Comparison of ENCODE assay signal across 7 mouse cellular contexts in the genomic region with DNA sequence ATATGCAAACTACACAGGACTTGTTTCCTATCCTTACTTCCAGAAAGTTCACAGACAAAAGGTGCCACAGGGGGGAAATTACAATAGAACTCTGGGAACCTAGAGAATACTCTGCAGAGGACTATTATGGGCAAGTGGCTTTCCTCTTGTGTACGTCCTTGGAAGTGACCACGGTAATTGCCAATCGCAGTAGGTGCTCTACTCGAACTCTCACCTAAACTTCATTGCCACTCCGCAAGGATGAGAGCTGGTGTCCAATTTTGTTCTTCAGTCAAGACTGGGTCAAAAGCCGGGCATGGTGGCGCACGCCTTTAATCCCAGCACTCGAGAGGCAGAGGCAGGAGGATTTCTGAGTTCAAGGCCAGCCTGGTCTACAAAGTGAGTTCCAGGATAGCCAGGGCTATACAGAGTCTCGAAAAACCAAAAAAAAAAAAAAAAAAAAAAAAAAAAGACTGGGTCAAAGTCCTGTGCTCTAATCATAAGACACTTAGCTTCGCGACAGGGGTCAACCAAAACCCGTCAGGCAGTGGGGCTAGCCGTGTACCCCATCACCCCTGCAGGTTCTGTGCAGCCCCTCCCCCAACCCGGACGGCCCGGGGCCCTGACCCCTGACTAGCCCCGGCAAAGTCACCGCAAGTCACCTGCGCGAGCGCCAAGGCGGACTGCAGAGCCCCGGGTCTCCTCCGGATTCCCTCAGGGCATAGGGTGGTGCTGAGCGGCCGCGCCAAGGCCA. TPM values are rescaled to one million over a fixed set of nuclear protein-coding genes. Genes with fewer than 3 reads are reported as not detected.
A peak's percentile ranks its signal among the peaks of the same experiment; 100 is the strongest.
DNase-seq lines count a peak whose midpoint lies in the region; ATAC-seq and TF ChIP-seq lines count a peak whose summit lies in the region.
"Not testable (repeated sequence)": the region's sequence is repeated elsewhere in the genome, so short reads cannot be mapped to it uniquely, and the experiment has no call there.

No protein-coding gene starts in this region.

- peak; percentile 48; the same call in 1 of the 2 replicates for ATAC-seq in forebrain, embryonic 16.5 days
- peak; percentile 79 for ATAC-seq in hindbrain, embryonic 16.5 days
- ATAC-seq in limb, embryonic 14.5 days (ENCODE audit: low FRiP score, low read depth), result peak; percentile 68

- H3K4me3 ChIP-seq in forebrain, embryonic 16.5 days (replicated peaks; ENCODE audit: low read length), result peak overlapping the region; percentile 75
- H3K4me3 ChIP-seq in hindbrain, embryonic 16.5 days (ENCODE audit: low read length), result peak overlapping the region; percentile 52
- H3K4me3 ChIP-seq in limb, embryonic 14.5 days (replicated peaks; ENCODE audit: low read length), result peak overlapping the region; percentile 66
- H3K4me3 ChIP-seq in megakaryocyte, embryonic 14.5 days (replicated peaks), result peak overlapping the region; percentile 95
- peak overlapping the region; percentile 73 for H3K4me3 ChIP-seq in olfactory bulb, adult 2 months (ENCODE audit: insufficient read depth, low read depth, low read length)

- WGBS in forebrain, embryonic 16.5 days, result 5% methylated on average over 25 of the region's 28 CpGs
- WGBS in hindbrain, embryonic 16.5 days, result 8% methylated on average over 24 of the region's 28 CpGs
- WGBS in limb, embryonic 14.5 days, result 6% methylated on average over 21 of the region's 28 CpGs
- WGBS in olfactory bulb, adult 2 months, result 5% methylated on average over 28 of the region's 28 CpGs

- TF ChIP-seq CTCF in olfactory bulb, adult 2 months (IDR thresholded peaks at IDR 0.05; ENCODE audit: insufficient read depth, low read depth, low read length), result not testable (repeated sequence)

- not testable (repeated sequence) for H3K36me3 ChIP-seq in forebrain, embryonic 16.5 days (ENCODE audit: control insufficient read depth, insufficient read depth); hindbrain, embryonic 16.5 days (ENCODE audit: control insufficient read depth, insufficient read depth, low read length)
- peaks cover 19% of the 10 kb centered on the region for H3K36me3 ChIP-seq in limb, embryonic 14.5 days (ENCODE audit: control insufficient read depth, insufficient read depth, low read length)
- H3K36me3 ChIP-seq in megakaryocyte, embryonic 14.5 days (replicated peaks; ENCODE audit: low read length), result peaks cover 28% of the 10 kb centered on the region

- H3K4me1 ChIP-seq in forebrain, embryonic 16.5 days (replicated peaks; ENCODE audit: control insufficient read depth, insufficient read depth, low read length); limb, embryonic 14.5 days (ENCODE audit: control insufficient read depth, insufficient read depth, low read length); olfactory bulb, adult 2 months (ENCODE audit: control insufficient read depth, insufficient read depth, low read length): not testable (repeated sequence)
- peaks cover 14% of the 10 kb centered on the region for H3K4me1 ChIP-seq in hindbrain, embryonic 16.5 days (ENCODE audit: control insufficient read depth, insufficient read depth, low read depth, low read length)
- peaks cover 43% of the 10 kb centered on the region for H3K4me1 ChIP-seq in megakaryocyte, embryonic 14.5 days

- peak overlapping the region; percentile 83 for H3K4me2 ChIP-seq in forebrain, embryonic 16.5 days (ENCODE audit: low read length)
- H3K4me2 ChIP-seq in hindbrain, embryonic 16.5 days (ENCODE audit: low read length), result peak overlapping the region; percentile 80
- H3K4me2 ChIP-seq in limb, embryonic 14.5 days (replicated peaks; ENCODE audit: low read depth, low read length, severe bottlenecking), result peak overlapping the region; percentile 79

- H3K9ac ChIP-seq in forebrain, embryonic 16.5 days (replicated peaks; ENCODE audit: low read depth, low read length), result peak overlapping the region; percentile 81
- H3K9ac ChIP-seq in hindbrain, embryonic 16.5 days (ENCODE audit: low read depth, low read length), result peak overlapping the region; percentile 64
- H3K9ac ChIP-seq in limb, embryonic 14.5 days (ENCODE audit: low read depth, low read length, severe bottlenecking), result peak overlapping the region; percentile 85

- not testable (repeated sequence) for H3K9me3 ChIP-seq in forebrain, embryonic 16.5 days (ENCODE audit: control insufficient read depth, low read length); hindbrain, embryonic 16.5 days (ENCODE audit: control insufficient read depth, low read length); limb, embryonic 14.5 days (ENCODE audit: control insufficient read depth, low read length); megakaryocyte, embryonic 14.5 days

- not testable (repeated sequence) for H3K27ac ChIP-seq in forebrain, embryonic 16.5 days (ENCODE audit: low read length); limb, embryonic 14.5 days (replicated peaks; ENCODE audit: low read depth, low read length)
- H3K27ac ChIP-seq in hindbrain, embryonic 16.5 days (ENCODE audit: low read depth, low read length), result peak overlapping the region; percentile 64; the same call in 1 of the 2 replicates
- peak overlapping the region; percentile 90 for H3K27ac ChIP-seq in olfactory bulb, adult 2 months (ENCODE audit: insufficient read depth, low read depth, low read length)

- not testable (repeated sequence) for TF ChIP-seq POLR2A in limb, embryonic 14.5 days (IDR thresholded peaks at IDR 0.05; ENCODE audit: borderline replicate concordance, extremely low read depth, insufficient read depth, insufficient read length); olfactory bulb, adult 2 months (IDR thresholded peaks at IDR 0.05; ENCODE audit: insufficient read depth, low read depth, low read length)

- not testable (repeated sequence) for H3K27me3 ChIP-seq in forebrain, embryonic 16.5 days (replicated peaks; ENCODE audit: control insufficient read depth, insufficient read depth, low read length); hindbrain, embryonic 16.5 days (replicated peaks; ENCODE audit: control insufficient read depth, insufficient read depth, low read length); limb, embryonic 14.5 days (ENCODE audit: control insufficient read depth, insufficient read depth, low read length); megakaryocyte, embryonic 14.5 days (replicated peaks)

- peak; percentile 22 for DNase-seq in NIH3T3 (ENCODE audit: low read depth)
- peak; percentile 63 for DNase-seq in embryo, embryonic 11 days
- not testable (repeated sequence) for DNase-seq in limb, embryonic 14.5 days (ENCODE audit: low spot score)

RNA-seq across cellular contexts. Expression of gene Ndufab1, which starts 0.5 kb away (rescaled TPM):
- polyA plus RNA-seq in forebrain, embryonic 16.5 days (2015; fragmentation: Nextera tagmentation; extraction: Ambion mirVana), result 530 and 550 TPM in 2 replicates
- polyA plus RNA-seq in hindbrain, embryonic 16.5 days (2015; fragmentation: Nextera tagmentation; extraction: Ambion mirVana), result 694 and 758 TPM in 2 replicates
- polyA plus RNA-seq in limb, embryonic 14.5 days (2012; rRNA removed), result 127 and 148 TPM in 2 replicates
- 554 and 558 TPM in 2 replicates for polyA plus RNA-seq in limb, embryonic 14.5 days (2014; fragmentation: Nextera tagmentation; extraction: Ambion mirVana)
- 847 and 2,571 TPM in 2 replicates for polyA plus RNA-seq in megakaryocyte, embryonic 14.5 days (2012; ENCODE audit: insufficient read depth, low replicate concordance)
- polyA plus RNA-seq in olfactory bulb, adult 2 months (2012; ENCODE audit: insufficient read depth, insufficient read length, low replicate concordance, missing spikeins), result not detected in 2 replicates

RNA-seq across cellular contexts. Expression of gene Palb2, which starts 31.6 kb away (rescaled TPM):
- polyA plus RNA-seq in forebrain, embryonic 16.5 days (2015; fragmentation: Nextera tagmentation; extraction: Ambion mirVana), result 8.8 and 9.2 TPM in 2 replicates
- 3.8 and 5.3 TPM in 2 replicates for polyA plus RNA-seq in hindbrain, embryonic 16.5 days (2015; fragmentation: Nextera tagmentation; extraction: Ambion mirVana)
- polyA plus RNA-seq in limb, embryonic 14.5 days (2012; rRNA removed), result 9.1 and 10.5 TPM in 2 replicates
- 12.0 and 12.6 TPM in 2 replicates for polyA plus RNA-seq in limb, embryonic 14.5 days (2014; fragmentation: Nextera tagmentation; extraction: Ambion mirVana)
- 0.50 and 2.0 TPM in 2 replicates for polyA plus RNA-seq in megakaryocyte, embryonic 14.5 days (2012; ENCODE audit: insufficient read depth, low replicate concordance)
- polyA plus RNA-seq in olfactory bulb, adult 2 months (2012; ENCODE audit: insufficient read depth, insufficient read length, low replicate concordance, missing spikeins), result not detected in 2 replicates

RNA-seq across cellular contexts. Expression of gene Dctn5, which starts 31.7 kb away (rescaled TPM):
- 161 and 170 TPM in 2 replicates for polyA plus RNA-seq in forebrain, embryonic 16.5 days (2015; fragmentation: Nextera tagmentation; extraction: Ambion mirVana)
- polyA plus RNA-seq in hindbrain, embryonic 16.5 days (2015; fragmentation: Nextera tagmentation; extraction: Ambion mirVana), result 165 and 167 TPM in 2 replicates
- 109 and 126 TPM in 2 replicates for polyA plus RNA-seq in limb, embryonic 14.5 days (2012; rRNA removed)
- polyA plus RNA-seq in limb, embryonic 14.5 days (2014; fragmentation: Nextera tagmentation; extraction: Ambion mirVana), result 117 and 120 TPM in 2 replicates
- polyA plus RNA-seq in megakaryocyte, embryonic 14.5 days (2012; ENCODE audit: insufficient read depth, low replicate concordance), result 4.5 and 7.6 TPM in 2 replicates
- polyA plus RNA-seq in olfactory bulb, adult 2 months (2012; ENCODE audit: insufficient read depth, insufficient read length, low replicate concordance, missing spikeins), result not detected in 2 replicates

RNA-seq across cellular contexts. Expression of gene Ears2, which starts 34.1 kb away (rescaled TPM):
- 10.9 and 12.1 TPM in 2 replicates for polyA plus RNA-seq in forebrain, embryonic 16.5 days (2015; fragmentation: Nextera tagmentation; extraction: Ambion mirVana)
- polyA plus RNA-seq in hindbrain, embryonic 16.5 days (2015; fragmentation: Nextera tagmentation; extraction: Ambion mirVana), result 8.7 and 9.6 TPM in 2 replicates
- 12.7 and 14.6 TPM in 2 replicates for polyA plus RNA-seq in limb, embryonic 14.5 days (2012; rRNA removed)
- polyA plus RNA-seq in limb, embryonic 14.5 days (2014; fragmentation: Nextera tagmentation; extraction: Ambion mirVana), result 16.4 and 16.8 TPM in 2 replicates
- 3.1 and 8.1 TPM in 2 replicates for polyA plus RNA-seq in megakaryocyte, embryonic 14.5 days (2012; ENCODE audit: insufficient read depth, low replicate concordance)
- polyA plus RNA-seq in olfactory bulb, adult 2 months (2012; ENCODE audit: insufficient read depth, insufficient read length, low replicate concordance, missing spikeins), result not detected in 2 replicates

RNA-seq across cellular contexts. Expression of gene Ubfd1, which starts 34.2 kb away (rescaled TPM):
- 63.8 and 65.6 TPM in 2 replicates for polyA plus RNA-seq in forebrain, embryonic 16.5 days (2015; fragmentation: Nextera tagmentation; extraction: Ambion mirVana)
- 71.2 and 75.7 TPM in 2 replicates for polyA plus RNA-seq in hindbrain, embryonic 16.5 days (2015; fragmentation: Nextera tagmentation; extraction: Ambion mirVana)
- 75.7 and 86.8 TPM in 2 replicates for polyA plus RNA-seq in limb, embryonic 14.5 days (2012; rRNA removed)
- 96.4 TPM in 2 replicates for polyA plus RNA-seq in limb, embryonic 14.5 days (2014; fragmentation: Nextera tagmentation; extraction: Ambion mirVana)
- polyA plus RNA-seq in megakaryocyte, embryonic 14.5 days (2012; ENCODE audit: insufficient read depth, low replicate concordance), result 2.8 and 20.2 TPM in 2 replicates
- not detected in 2 replicates for polyA plus RNA-seq in olfactory bulb, adult 2 months (2012; ENCODE audit: insufficient read depth, insufficient read length, low replicate concordance, missing spikeins)
